Mouse (Mus musculus): ENCODE measurements at regions not wholly inside any gene's neighbourhood (a gene's known extent, or its start where the extent isn't known, plus 50 kb on each side); places are given as distances from the start of the nearest gene placed in this dataset.

DNA sequence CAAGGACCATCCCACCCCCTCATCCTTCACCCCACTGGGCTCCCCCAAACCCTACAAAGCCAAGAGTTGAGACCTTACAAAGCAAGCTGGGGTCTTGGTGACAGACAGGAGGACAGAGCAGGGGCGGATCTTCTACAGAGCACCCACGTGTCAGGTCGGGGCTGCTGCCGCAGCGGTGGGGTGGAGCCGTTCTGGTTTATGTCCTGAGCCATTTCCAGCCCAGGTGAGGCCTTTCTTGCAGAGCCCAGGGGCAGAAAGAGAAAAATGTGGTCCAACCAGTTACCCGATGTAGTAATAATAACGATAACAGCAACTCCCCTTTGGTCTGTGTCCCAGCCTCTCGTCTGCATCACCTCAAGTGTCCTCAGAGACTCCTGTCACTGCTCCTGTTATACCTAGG lies 112.4 kb upstream of the Wnt4 start:
- TF ChIP-seq GATA1 (IDR thresholded peaks at IDR 0.05; ENCODE audit: low read length) = no peak
- TF ChIP-seq TAL1 (IDR thresholded peaks at IDR 0.05; ENCODE audit: low read length) = no peak

Measured in erythroblast, embryonic 14.5 days (primary cell).